Mouse (Mus musculus): ENCODE results near the gene 4632433K11Rik. TPM values are rescaled to one million over a fixed set of nuclear protein-coding genes. Genes with fewer than 3 reads are reported as not detected.

The 4632433K11Rik gene
- polyA plus RNA-seq, 1 experiment, result not detected

DNA sequence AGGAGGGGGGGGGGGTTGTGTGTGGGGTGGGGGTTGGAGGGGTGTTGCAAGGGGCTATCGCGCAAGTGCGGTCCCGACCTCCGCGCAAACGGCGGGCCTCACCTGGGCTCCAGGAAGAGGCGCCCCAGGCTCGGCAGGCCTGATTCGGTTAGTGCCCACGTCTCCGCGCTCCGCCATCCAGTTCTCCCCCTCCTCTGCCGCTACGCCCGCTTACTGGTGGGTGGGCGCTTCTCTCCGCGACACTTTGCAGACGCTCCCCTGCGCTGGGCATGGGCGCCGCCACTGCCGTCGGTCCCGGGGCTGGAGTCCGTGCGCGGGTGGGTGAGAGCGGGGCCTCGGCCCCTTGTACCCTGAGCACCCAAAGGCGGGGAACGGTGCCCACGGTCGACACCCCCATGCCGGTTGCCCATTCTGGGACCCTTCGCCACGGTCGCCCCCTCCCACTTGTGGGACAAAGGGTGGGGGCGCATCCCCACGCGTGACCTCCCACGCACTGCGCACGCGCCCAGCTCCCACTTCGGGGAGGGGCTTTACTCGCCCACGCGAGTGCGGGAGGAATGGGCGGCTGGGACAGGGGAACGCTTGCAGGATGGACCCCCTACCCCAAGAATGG, 22.8 kb downstream of the 4632433K11Rik start:
- 7% methylated on average over 55 of the region's 55 CpGs for WGBS
- H3K4me3 ChIP-seq (replicated peaks; ENCODE audit: control insufficient read depth, low read depth, low read length), result no peak overlapping the region
- TF ChIP-seq CTCF (IDR thresholded peaks at IDR 0.05; ENCODE audit: control insufficient read depth, insufficient read depth, low read length) (no peak), POLR2A (IDR thresholded peaks at IDR 0.05; ENCODE audit: borderline replicate concordance, control insufficient read depth, low read depth, low read length) (no peak)

DNA sequence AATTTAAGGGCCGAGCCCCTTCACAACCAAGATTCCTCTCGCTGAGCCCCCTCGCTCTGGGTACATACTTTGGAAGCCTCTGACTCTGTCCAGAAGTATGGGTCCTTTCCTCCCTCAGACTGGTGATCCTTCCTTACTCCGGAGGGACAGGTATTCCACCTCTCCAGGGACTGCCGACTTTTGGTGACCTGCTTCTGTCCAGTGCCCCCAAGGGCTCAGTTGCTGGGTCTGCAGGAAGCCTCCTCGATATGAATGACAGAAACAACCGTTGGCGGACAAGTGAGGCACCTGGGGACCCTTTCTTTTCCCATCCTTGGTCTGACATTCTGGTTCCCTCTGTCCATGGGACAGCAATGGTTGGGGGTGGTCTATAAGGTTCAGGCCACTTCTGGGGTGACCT, 23.5 kb downstream of the 4632433K11Rik start:
- Histone ChIP-seq H3K4me1 (ENCODE audit: control insufficient read depth, insufficient read depth, low read length) (no peaks in the 10 kb centered on the region), H3K4me3 (replicated peaks; ENCODE audit: control insufficient read depth, low read depth, low read length) (no peak overlapping the region), H3K27ac (ENCODE audit: control insufficient read depth, insufficient read depth, low read depth, low read length, poor library complexity) (no peak overlapping the region)
- WGBS, result 50% methylated on average over 8 of the region's 8 CpGs
- TF ChIP-seq CTCF (IDR thresholded peaks at IDR 0.05; ENCODE audit: control insufficient read depth, insufficient read depth, low read length) (no peak), POLR2A (IDR thresholded peaks at IDR 0.05; ENCODE audit: borderline replicate concordance, control insufficient read depth, low read depth, low read length) (no peak)

More for the DNA sequence above, 22.8 kb downstream of the 4632433K11Rik start:
- H3K27ac ChIP-seq (ENCODE audit: control insufficient read depth, insufficient read depth, low read depth, low read length, poor library complexity), result no peak overlapping the region
- H3K4me1 ChIP-seq (ENCODE audit: control insufficient read depth, insufficient read depth, low read length), result no peaks in the 10 kb centered on the region

DNA sequence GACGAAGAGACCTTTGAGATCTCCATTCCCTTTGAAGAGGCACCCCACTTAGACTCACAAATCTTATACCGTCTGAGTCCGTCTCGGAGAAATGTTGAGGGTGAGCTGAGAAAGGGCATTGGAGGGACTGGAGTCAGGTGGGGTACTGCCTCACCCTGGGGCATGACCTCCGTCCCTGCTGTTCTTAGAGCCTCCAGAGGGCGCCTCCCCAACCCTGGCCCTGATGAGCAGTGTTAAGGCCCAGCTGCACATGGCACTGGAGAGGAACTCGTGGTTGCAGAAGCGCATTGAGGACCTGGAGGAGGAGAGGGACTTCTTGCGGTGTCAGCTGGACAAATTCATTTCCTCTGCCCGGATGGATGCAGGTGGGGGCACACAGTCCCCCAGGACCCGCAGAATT, 23.9 kb downstream of the 4632433K11Rik start:
- H3K4me3 ChIP-seq (replicated peaks; ENCODE audit: control insufficient read depth, low read depth, low read length), result no peak overlapping the region
- 29% methylated on average over 11 of the region's 11 CpGs for WGBS
- H3K4me1 ChIP-seq (ENCODE audit: control insufficient read depth, insufficient read depth, low read length), result no peaks in the 10 kb centered on the region
- TF ChIP-seq POLR2A (IDR thresholded peaks at IDR 0.05; ENCODE audit: borderline replicate concordance, control insufficient read depth, low read depth, low read length) (no peak), CTCF (IDR thresholded peaks at IDR 0.05; ENCODE audit: control insufficient read depth, insufficient read depth, low read length) (peak; percentile 47; the same call in 1 of the 2 replicates)
- no peak overlapping the region for H3K27ac ChIP-seq (ENCODE audit: control insufficient read depth, insufficient read depth, low read depth, low read length, poor library complexity)

GRCm38 (mm10) chr7:5058631-5059030, 24.7 kb downstream of the 4632433K11Rik start:
- WGBS, result 86% methylated on average over 1 of the region's 1 CpGs
- Histone ChIP-seq H3K4me3 (replicated peaks; ENCODE audit: control insufficient read depth, low read depth, low read length) (no peak overlapping the region), H3K27ac (ENCODE audit: control insufficient read depth, insufficient read depth, low read depth, low read length, poor library complexity) (no peak overlapping the region), H3K4me1 (ENCODE audit: control insufficient read depth, insufficient read depth, low read length) (no peaks in the 10 kb centered on the region)
- no peak for TF ChIP-seq POLR2A (IDR thresholded peaks at IDR 0.05; ENCODE audit: borderline replicate concordance, control insufficient read depth, low read depth, low read length)
- no peak for TF ChIP-seq CTCF (IDR thresholded peaks at IDR 0.05; ENCODE audit: control insufficient read depth, insufficient read depth, low read length)

DNA sequence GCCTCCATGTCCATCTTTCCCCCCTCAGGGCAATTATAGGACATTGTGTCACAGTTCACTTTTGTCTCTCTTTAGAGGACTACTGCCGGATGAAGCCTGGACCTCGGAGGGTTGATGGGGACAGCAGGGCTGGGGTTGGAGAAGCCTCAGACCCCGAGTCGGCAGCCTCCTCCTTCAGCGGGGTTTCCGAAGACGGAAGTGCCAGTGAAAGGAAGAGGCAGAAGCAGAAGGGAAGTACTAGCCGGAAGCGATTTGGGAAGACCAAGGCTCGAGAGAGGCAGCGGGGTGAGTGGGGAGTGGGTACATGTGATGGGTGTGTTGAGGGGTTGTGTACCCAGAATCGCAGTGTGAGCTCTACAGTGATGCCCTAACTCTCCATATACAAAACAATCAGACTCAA, 25.5 kb downstream of the 4632433K11Rik start:
- TF ChIP-seq POLR2A (IDR thresholded peaks at IDR 0.05; ENCODE audit: borderline replicate concordance, control insufficient read depth, low read depth, low read length) (no peak), CTCF (IDR thresholded peaks at IDR 0.05; ENCODE audit: control insufficient read depth, insufficient read depth, low read length) (no peak)
- no peak overlapping the region for H3K27ac ChIP-seq (ENCODE audit: control insufficient read depth, insufficient read depth, low read depth, low read length, poor library complexity)
- no peak overlapping the region for H3K4me3 ChIP-seq (replicated peaks; ENCODE audit: control insufficient read depth, low read depth, low read length)
- WGBS, result 82% methylated on average over 12 of the region's 12 CpGs
- H3K4me1 ChIP-seq (ENCODE audit: control insufficient read depth, insufficient read depth, low read length), result no peaks in the 10 kb centered on the region; the same call in 1 of the 2 replicates

DNA sequence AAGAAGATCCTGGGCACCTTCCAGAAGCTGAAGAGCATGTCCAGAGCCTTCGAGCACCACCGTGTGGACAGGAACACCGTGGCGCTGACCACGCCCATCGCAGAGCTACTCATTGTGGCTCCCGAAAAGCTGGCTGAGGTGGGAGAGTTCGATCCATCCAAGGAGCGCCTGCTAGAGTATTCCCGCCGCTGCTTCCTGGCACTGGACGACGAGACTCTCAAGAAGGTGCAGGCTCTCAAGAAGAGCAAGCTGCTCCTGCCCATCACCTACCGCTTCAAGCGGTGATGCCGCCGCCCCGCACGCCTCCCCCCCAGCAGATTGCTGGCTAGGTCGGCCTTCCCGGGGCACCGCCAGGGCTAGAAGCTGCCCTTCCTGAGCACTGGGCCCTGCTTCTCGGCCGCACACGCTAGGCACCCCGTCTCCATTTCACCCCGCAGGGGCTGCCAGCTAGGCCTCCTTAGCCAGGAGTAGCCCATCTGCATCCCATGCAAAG, 26.4 kb downstream of the 4632433K11Rik start:
- Histone ChIP-seq H3K4me1 (ENCODE audit: control insufficient read depth, insufficient read depth, low read length) (no peaks in the 10 kb centered on the region; the same call in 1 of the 2 replicates), H3K27ac (ENCODE audit: control insufficient read depth, insufficient read depth, low read depth, low read length, poor library complexity) (0 out of 2 replicates have a peak overlapping the region, but pooled peaks have one; percentile 8), H3K4me3 (replicated peaks; ENCODE audit: control insufficient read depth, low read depth, low read length) (peak overlapping the region; percentile 54)
- 2% methylated on average over 27 of the region's 27 CpGs for WGBS
- peak; percentile 91 for TF ChIP-seq CTCF (IDR thresholded peaks at IDR 0.05; ENCODE audit: control insufficient read depth, insufficient read depth, low read length)
- TF ChIP-seq POLR2A (IDR thresholded peaks at IDR 0.05; ENCODE audit: borderline replicate concordance, control insufficient read depth, low read depth, low read length), result no peak

- no peaks in the 10 kb centered on the region; the same call in 1 of the 2 replicates for H3K4me1 ChIP-seq (ENCODE audit: control insufficient read depth, insufficient read depth, low read length)
- TF ChIP-seq POLR2A (IDR thresholded peaks at IDR 0.05; ENCODE audit: borderline replicate concordance, control insufficient read depth, low read depth, low read length) (peak; percentile 47; the same call in 1 of the 2 replicates), CTCF (IDR thresholded peaks at IDR 0.05; ENCODE audit: control insufficient read depth, insufficient read depth, low read length) (peak; percentile 78)
- under 1% methylated on average over 60 of the region's 60 CpGs for WGBS
- H3K4me3 ChIP-seq (replicated peaks; ENCODE audit: control insufficient read depth, low read depth, low read length), result peak overlapping the region; percentile 91
- peak overlapping the region; percentile 98 for H3K27ac ChIP-seq (ENCODE audit: control insufficient read depth, insufficient read depth, low read depth, low read length, poor library complexity)
These were observed 27.2 kb downstream of the 4632433K11Rik start for GRCm38 (mm10) chr7:5060944-5061773.

DNA sequence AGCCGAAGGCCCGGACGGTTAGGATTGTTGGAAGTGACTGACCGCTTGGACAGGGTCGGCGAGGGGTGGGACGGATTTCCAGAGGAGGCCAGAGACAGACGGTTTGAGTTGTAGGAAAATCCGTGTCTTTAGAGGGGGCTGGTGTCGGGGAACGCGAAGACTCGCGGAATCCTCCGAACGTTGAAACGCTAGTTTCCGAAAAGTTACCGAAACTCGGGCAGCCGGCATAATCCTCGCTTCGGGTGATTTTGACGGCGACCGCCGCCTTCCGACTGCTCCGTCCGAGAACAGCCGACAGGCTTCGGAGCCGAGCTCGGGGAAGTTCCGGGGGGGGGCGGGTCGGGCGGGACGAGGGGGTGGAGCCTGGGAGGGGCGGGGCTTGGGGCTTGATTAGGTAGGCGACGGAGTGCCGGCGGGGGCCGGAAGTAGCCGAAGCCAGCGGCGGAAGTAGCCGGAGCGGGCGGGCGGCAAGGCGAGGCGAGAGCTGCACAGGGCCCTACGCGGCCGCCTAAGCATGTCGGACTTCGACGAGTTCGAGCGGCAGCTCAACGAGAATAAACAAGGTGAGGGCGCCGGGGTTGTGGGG, 27.9 kb downstream of the 4632433K11Rik start, which contains the start of gene U2af2:
Gene U2af2, plus strand, starts transcription at position 370 of the 586 bp plus-strand sequence.
- under 1% methylated on average over 63 of the region's 65 CpGs for WGBS
- H3K4me3 ChIP-seq (replicated peaks; ENCODE audit: control insufficient read depth, low read depth, low read length), result peak within 1 kb of the TSS; percentile 91
- peak within 1 kb of the TSS; percentile 98 for H3K27ac ChIP-seq (ENCODE audit: control insufficient read depth, insufficient read depth, low read depth, low read length, poor library complexity)
- no peaks in the 10 kb centered on the region; the same call in 1 of the 2 replicates for H3K4me1 ChIP-seq (ENCODE audit: control insufficient read depth, insufficient read depth, low read length)
- no peak for TF ChIP-seq CTCF (IDR thresholded peaks at IDR 0.05; ENCODE audit: control insufficient read depth, insufficient read depth, low read length)
- TF ChIP-seq POLR2A (IDR thresholded peaks at IDR 0.05; ENCODE audit: borderline replicate concordance, control insufficient read depth, low read depth, low read length), result peak; percentile 72; the same call in 1 of the 2 replicates

All from bone marrow, adult 2 months (tissue).